Mouse (Mus musculus) CH12.LX (cell line): ENCODE results near the gene Dbt. TPM values are rescaled to one million over a fixed set of nuclear protein-coding genes. Genes with fewer than 3 reads are reported as not detected.
A peak's percentile ranks its signal among the peaks of the same experiment; 100 is the strongest.
"Not testable (repeated sequence)": the region's sequence is repeated elsewhere in the genome, so short reads cannot be mapped to it uniquely, and the experiment has no call there.

Source experiments
- DNase-seq: peaks from one replicate; pipeline ENCODE4 v3.0.0-alpha.2; 2013; ENCODE audit errors: extremely low read depth
- H3K27ac ChIP-seq: 2 replicates; pipeline ENCODE4 v1.5.1; 2012; ENCODE audit warnings: low read depth, mild to moderate bottlenecking, control low read depth, moderate library complexity; ENCODE audit not compliant: insufficient read depth
- H3K27me3 ChIP-seq: replicated peaks from 2 replicates; pipeline ENCODE3; 2012; ENCODE audit warnings: inconsistent platforms
- H3K36me3 ChIP-seq, 2 experiments: replicated peaks in 1 of 2; 2 replicates each; pipeline versions ENCODE3 to v1.6.1; 2012; ENCODE audit warnings: inconsistent platforms in 1 of 2, low read length in 1 of 2, mild to moderate bottlenecking in 1 of 2, mixed read lengths in 1 of 2, moderate library complexity in 1 of 2; ENCODE audit not compliant: control insufficient read depth in 1 of 2, insufficient read depth in 1 of 2
- H3K4me1 ChIP-seq, 2 experiments: 2 replicates each; pipeline ENCODE4 v1.6.1; 2012; ENCODE audit warnings: inconsistent platforms in 1 of 2, moderate library complexity in 1 of 2; ENCODE audit not compliant: insufficient read depth in 2 of 2, control insufficient read depth in 1 of 2
- H3K4me2 ChIP-seq: 2 replicates; pipeline ENCODE4 v1.6.1; 2012; ENCODE audit warnings: low read depth, mild to moderate bottlenecking, control low read depth; ENCODE audit not compliant: poor library complexity, insufficient read depth, severe bottlenecking
- H3K4me3 ChIP-seq, 3 experiments: fragments of 150-350 bp in 1 of 3; sonication (generic) in 1 of 3; replicated peaks in 1 of 3; 2 replicates each; pipeline versions ENCODE3 to v1.5.1; 2011 to 2012; ENCODE audit warnings: low read depth in 2 of 3, low read length in 2 of 3, mild to moderate bottlenecking in 2 of 3, moderate library complexity in 2 of 3, control low read depth in 1 of 3, improper control_type of control experiment in 1 of 3, inconsistent platforms in 1 of 3, mixed read lengths in 1 of 3; ENCODE audit not compliant: poor library complexity in 1 of 3
- H3K79me2 ChIP-seq: replicated peaks from 2 replicates; pipeline ENCODE4 v1.6.1; 2012; ENCODE audit warnings: mild to moderate bottlenecking, moderate library complexity; ENCODE audit not compliant: control insufficient read depth, poor library complexity, insufficient read depth, severe bottlenecking; ENCODE audit errors: extremely low read depth
- H3K9ac ChIP-seq: 2 replicates; pipeline ENCODE4 v1.6.1; 2012; ENCODE audit warnings: low read depth, mild to moderate bottlenecking, control low read depth, moderate library complexity; ENCODE audit not compliant: insufficient read depth
- H3K9me3 ChIP-seq: replicated peaks from 2 replicates; pipeline ENCODE3; 2012; ENCODE audit warnings: low read length, inconsistent platforms, mixed read lengths
- CHD1 ChIP-seq: IDR thresholded peaks from 2 replicates; pipeline ENCODE4 v1.6.1; 2012; ENCODE audit warnings: low read depth, low read length, improper control_type of control experiment, inconsistent platforms
- CHD2 ChIP-seq: IDR thresholded peaks from 2 replicates; pipeline ENCODE4 v1.6.1; 2011; ENCODE audit warnings: low read length, improper control_type of control experiment
- EP300 ChIP-seq: IDR thresholded peaks from 2 replicates; pipeline ENCODE4 v1.6.1; 2011; ENCODE audit warnings: low read length, improper control_type of control experiment
- JUND ChIP-seq: conservative IDR thresholded peaks from 2 replicates; pipeline ENCODE4 v1.6.1; 2011; ENCODE audit warnings: low read depth, low read length, improper control_type of control experiment
- MAZ ChIP-seq: IDR thresholded peaks from 2 replicates; pipeline ENCODE4 v1.6.1; 2012; ENCODE audit warnings: low read depth, mild to moderate bottlenecking, inconsistent platforms, low read length, improper control_type of control experiment, moderate library complexity
- NELFE ChIP-seq: IDR thresholded peaks from 2 replicates; pipeline ENCODE4 v1.6.1; 2011; ENCODE audit warnings: low read depth, low read length, improper control_type of control experiment
- NRF1 ChIP-seq: IDR thresholded peaks from 2 replicates; pipeline ENCODE4 v1.6.1; 2014; ENCODE audit warnings: low read depth, mild to moderate bottlenecking, inconsistent platforms, low read length, improper control_type of control experiment, moderate library complexity
- POLR2AphosphoS2 ChIP-seq: IDR thresholded peaks from 2 replicates; pipeline ENCODE4 v1.6.1; 2011; ENCODE audit warnings: low read depth, low read length, improper control_type of control experiment
- RCOR1 ChIP-seq: conservative IDR thresholded peaks from 2 replicates; pipeline ENCODE4 v1.6.1; 2012; ENCODE audit warnings: low read depth, mild to moderate bottlenecking, inconsistent platforms, low read length, improper control_type of control experiment
- SIN3A ChIP-seq: IDR thresholded peaks from 2 replicates; pipeline ENCODE4 v1.6.1; 2012; ENCODE audit warnings: low read length, improper control_type of control experiment, inconsistent platforms
- ZKSCAN1 ChIP-seq: IDR thresholded peaks from 2 replicates; pipeline ENCODE4 v1.6.1; 2012; ENCODE audit warnings: low read depth, inconsistent platforms, low read length, improper control_type of control experiment, borderline replicate concordance
- ZNF384 ChIP-seq: IDR thresholded peaks from 2 replicates; pipeline ENCODE4 v1.6.1; 2012; ENCODE audit warnings: low read depth, low read length, improper control_type of control experiment, inconsistent platforms
- dilution Hi-C: fragments of 300-500 bp; cut with MboI; formaldehyde crosslinking; loops from 2 replicates; pipeline ENCODE4 v1.14.3; 2020; ENCODE audit warnings: low sequenced_read_pairs; ENCODE audit not compliant: extremely low pct_unique_long_range_greater_than_20kb, extremely low pct_ligation_motif_present
- in situ Hi-C: fragments of 300-500 bp; cut with MboI; formaldehyde crosslinking; loops from 3 replicates; pipeline ENCODE4 v1.14.3; 2019; ENCODE audit warnings: low sequenced_read_pairs, low pct_ligation_motif_present, low pct_unique_long_range_greater_than_20kb, mixed read lengths
- polyA plus RNA-seq: library from polyadenylated mRNA; unstranded; fragments of >175 nt; gene quantifications from 2 replicates; pipeline ENCODE4 v1.2.1, GENCODE M21; 2012; ENCODE audit warnings: low read depth; ENCODE audit not compliant: insufficient read length
- total RNA-seq, 2 experiments: library from RNA; depleted of rRNA; stranded (reverse); fragments of 300-350 nt in 1 of 2; fragments of >200 nt in 1 of 2; gene quantifications; 2 replicates each; pipeline ENCODE4 v1.2.3; 2012 to 2014

The Dbt gene
- total and polyA plus RNA-seq, 3 experiments: 11.2 to 21.3 (median 20.4) TPM

DNA sequence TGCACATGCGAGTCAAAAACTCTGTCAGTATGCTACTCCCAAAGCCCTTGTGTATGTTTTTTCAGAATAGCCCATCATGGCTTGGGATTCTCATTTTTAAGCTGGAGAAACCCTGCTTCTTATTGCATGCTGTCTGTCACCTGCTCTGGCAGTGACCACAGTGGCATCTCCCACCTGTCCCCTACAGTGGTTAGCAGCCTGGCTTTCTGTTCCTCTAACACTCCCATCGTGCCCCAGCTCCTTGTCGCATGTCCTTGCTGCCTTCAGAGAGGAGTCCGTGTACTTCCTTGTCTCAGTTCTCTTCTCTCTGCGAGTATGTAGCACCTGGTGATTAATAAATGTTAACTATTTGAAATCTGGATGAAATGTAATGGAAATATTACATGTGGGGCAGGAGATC lies 34.6 kb downstream of the Dbt start:
- H3K4me3 ChIP-seq: no peak overlapping the region
- no peaks in the 10 kb centered on the region for H3K27me3 ChIP-seq
- DNase-seq: peak; percentile 43
- no peak overlapping the region for H3K4me2 ChIP-seq
- no peaks in the 10 kb centered on the region for H3K79me2 ChIP-seq
- in situ Hi-C loops (no loop called here), dilution Hi-C loops (no loop called here)
- H3K9ac ChIP-seq: no peak overlapping the region
- no peak overlapping the region for H3K27ac ChIP-seq
- H3K4me1 ChIP-seq: peaks cover 0 to 26% of the 10 kb centered on the region in 2 experiments; a peak in 2 of 4 replicates
- peaks cover 39 to 70% of the 10 kb centered on the region in 2 experiments for H3K36me3 ChIP-seq
- H3K9me3 ChIP-seq: no peaks in the 10 kb centered on the region
- TF ChIP-seq EP300: 0 out of 2 replicates have a peak, but pooled peaks have one; percentile 20
- no peak for TF ChIP-seq SIN3A

DNA sequence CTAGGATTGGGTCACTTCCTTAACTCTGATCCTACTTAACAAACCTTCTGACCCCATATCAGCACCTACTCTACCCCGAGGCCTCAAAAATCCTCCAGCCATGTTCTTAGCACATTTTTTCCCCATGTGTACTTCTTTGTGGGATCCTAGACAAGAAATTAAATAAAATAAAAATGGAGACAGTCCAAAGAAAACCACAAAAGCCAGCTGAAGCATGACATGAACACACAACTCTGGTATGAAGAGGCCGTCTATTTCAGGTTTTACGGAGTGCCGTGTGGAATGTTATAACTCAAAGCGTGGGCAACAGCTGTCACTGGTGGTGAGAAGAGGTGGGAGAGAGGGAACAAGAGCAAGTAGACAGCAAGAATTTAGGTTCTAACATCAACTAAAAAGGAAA lies 38.5 kb downstream of the Dbt start:
- H3K4me2 ChIP-seq: no peak overlapping the region
- no peak for TF ChIP-seq NRF1
- TF ChIP-seq EP300: no peak
- no peak for TF ChIP-seq CHD1
- TF ChIP-seq ZKSCAN1: no peak
- TF ChIP-seq POLR2AphosphoS2: no peak
- TF ChIP-seq NELFE: no peak
- no peak for TF ChIP-seq ZNF384
- TF ChIP-seq JUND: no peak
- no peak for TF ChIP-seq RCOR1
- TF ChIP-seq CHD2: no peak
- no peak for TF ChIP-seq MAZ
- no peak for TF ChIP-seq SIN3A
- TF ChIP-seq, all 38 proteins: peak for 0
- dilution Hi-C loops: no loop called here
- H3K4me1 ChIP-seq: peaks cover 0 to 14% of the 10 kb centered on the region in 2 experiments; a peak in 2 of 4 replicates
- H3K27me3 ChIP-seq: no peaks in the 10 kb centered on the region
- no peak overlapping the region for H3K4me3 ChIP-seq
- DNase-seq: no peak
- H3K9me3 ChIP-seq: no peaks in the 10 kb centered on the region
- no peak overlapping the region for H3K27ac ChIP-seq
- in situ Hi-C loops: no loop called here
- H3K36me3 ChIP-seq: peaks cover 17 to 38% of the 10 kb centered on the region in 2 experiments
- H3K9ac ChIP-seq: no peak overlapping the region
- H3K79me2 ChIP-seq: no peaks in the 10 kb centered on the region

GRCm38 (mm10) chr3:116561315-116561714 lies 48.4 kb downstream of the Dbt start:
- DNase-seq, H3K27me3 ChIP-seq, H3K4me2 ChIP-seq, H3K9ac ChIP-seq, in situ Hi-C loops, H3K4me1 ChIP-seq, H3K4me3 ChIP-seq, H3K9me3 ChIP-seq, H3K27ac ChIP-seq, H3K36me3 ChIP-seq, H3K79me2 ChIP-seq, dilution Hi-C loops: not testable (repeated sequence)
